Mouse (Mus musculus) spleen, postnatal 10 days (tissue): ENCODE data around the gene Dlx1.

Source experiments
- DNase-seq, 2 experiments: peaks; one replicate each; pipeline ENCODE4 v3.0.0; 2021 to 2022; ENCODE audit warnings: low spot score in 2 of 2

The Dlx1 gene

DNA sequence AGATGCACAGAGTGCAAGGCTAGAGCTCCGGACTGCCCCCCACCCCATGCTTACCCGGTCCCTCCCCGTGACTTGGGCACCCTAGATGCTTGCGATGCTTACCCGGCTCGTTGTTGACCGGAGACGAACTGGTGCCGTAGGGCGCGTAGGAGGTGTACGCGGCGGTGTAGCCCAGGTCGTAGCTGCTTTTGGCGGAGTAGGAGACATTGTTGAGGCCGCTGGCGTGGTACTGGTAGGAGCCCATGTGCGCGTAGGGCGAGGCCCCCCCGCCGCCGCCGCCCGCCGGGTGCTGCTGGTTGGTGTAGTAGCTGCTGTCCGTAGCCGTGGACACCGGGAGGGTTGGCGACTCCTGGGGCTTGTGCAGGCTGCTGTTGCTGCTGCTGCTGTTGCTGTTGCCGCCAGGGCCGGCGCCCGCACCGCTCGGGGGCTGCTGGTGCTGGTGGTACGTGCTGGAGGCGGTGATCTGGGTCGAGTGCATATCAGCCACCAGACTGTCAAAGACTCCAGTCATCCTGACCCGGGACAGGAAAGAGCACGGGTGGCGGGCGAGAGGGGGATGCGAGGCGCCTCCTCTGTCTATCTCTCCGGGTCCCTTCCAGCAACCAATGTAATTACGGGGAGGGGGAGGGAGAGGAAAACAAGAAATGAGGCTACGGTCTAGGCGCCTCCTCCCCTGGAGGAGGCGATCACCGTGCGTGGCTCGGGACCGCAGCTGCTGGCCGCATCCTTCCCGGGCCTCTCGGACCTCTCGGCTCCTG lies 18.1 kb downstream of the Dlx1 start:
- DNase-seq, result peak in 1 of 2 experiments; percentile 37

DNA sequence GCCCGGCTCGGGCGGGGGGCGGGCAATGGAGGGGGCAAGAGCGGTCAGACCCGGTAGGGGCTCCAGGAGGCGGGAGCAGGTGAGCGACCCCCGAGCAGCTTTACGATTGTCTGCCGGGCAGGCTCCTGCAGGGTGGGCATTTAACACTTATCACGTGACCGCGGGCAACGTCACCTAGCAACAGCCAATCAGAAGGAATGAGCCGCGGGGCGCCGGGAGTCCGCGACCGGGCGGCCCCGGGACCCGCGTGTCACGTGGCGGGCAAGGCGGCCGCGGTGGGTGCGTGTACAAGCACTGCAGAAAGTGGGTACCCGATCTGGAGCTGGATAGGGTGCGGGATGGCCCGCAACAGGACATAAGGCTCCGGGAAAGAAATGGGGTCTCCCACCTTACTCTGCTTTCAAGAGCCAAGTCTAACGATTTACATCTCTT lies 18.7 kb downstream of the Dlx1 start, which contains the start of gene Dlx2:
TSS of gene Dlx2 (minus strand) at position 115 of the 432 bp plus-strand sequence.
- peak in 1 of 2 experiments; percentile 28 for DNase-seq

DNA sequence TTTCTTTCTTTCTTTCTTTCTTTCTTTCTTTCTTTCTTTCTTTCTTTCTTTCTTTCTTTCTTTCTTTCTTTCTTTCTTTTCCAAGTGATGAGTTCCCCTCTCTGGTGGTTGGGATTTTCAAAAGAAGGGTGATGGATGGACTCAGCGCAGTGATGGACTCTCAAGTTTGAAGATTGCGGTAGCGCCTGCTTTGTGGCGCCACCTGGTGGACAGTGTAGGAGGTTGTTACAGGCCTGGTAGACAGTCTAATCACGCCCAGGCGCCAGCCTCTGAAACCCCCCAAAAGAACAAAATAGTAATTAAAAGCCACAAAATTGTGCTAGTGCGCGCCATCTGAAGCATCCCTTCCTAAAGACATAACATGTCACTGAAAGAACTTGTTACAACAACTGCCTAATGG lies 19.9 kb downstream of the Dlx1 start:
- DNase-seq, result peak; percentile 57 to 85

DNA sequence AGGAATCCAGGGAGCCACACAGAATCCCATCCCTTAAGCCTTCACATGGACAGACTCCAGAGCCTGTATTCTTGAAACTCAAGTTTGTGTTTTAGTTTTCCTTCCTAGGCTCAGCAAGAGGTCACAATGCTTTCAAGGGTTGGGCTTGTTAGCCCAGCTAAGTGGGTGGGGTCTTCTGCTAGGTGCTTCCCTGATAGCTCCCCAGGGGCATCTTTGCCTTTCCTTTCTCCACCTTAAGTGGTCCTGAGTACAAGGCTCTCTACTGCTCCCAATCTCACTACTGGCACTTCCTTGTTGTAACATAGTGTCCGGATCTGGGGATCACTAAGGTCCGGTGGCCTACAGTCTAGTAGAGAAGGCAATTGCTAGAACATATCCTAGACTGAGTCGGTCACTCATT lies 22.4 kb downstream of the Dlx1 start:
- no peak for DNase-seq

DNA sequence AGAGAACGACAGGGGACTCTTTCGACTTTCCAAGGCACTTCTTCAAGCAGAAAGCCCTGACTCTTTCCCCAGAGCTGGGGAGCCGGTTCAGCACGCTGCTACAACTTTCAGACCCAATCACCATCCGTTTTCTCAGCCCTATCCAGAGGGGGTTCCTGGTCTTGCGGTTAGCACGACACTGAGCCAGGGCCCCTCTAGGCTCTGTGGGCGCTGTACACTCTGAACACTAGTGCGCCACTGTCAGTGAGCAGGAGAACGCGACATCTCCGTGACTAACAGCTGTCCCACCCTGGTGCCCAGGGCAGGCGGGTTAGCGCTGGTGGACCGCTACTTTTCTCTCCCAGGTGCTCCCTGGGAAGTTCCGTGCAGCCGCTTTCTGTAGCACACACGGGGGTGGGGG lies 23.8 kb downstream of the Dlx1 start:
- no peak for DNase-seq

DNA sequence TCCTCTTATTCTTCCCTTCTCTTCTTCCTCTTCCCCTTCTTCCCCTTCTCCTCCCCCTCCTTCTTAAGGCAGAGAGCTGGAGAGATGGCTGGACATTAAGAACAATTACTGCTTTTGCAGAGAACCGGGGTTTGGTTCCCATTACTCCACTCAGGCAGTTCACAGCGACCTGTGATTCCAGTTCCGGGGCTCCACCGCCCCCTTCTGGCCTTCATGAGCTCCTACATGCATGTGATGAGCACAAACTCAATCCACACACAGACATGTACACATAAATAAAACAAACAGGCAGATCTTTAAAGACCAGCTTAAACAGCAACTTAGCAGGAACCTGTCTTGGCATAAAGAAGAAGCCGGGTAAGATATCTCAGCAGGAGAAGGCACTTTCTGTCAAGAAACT lies 28.2 kb downstream of the Dlx1 start:
- no peak for DNase-seq

DNA sequence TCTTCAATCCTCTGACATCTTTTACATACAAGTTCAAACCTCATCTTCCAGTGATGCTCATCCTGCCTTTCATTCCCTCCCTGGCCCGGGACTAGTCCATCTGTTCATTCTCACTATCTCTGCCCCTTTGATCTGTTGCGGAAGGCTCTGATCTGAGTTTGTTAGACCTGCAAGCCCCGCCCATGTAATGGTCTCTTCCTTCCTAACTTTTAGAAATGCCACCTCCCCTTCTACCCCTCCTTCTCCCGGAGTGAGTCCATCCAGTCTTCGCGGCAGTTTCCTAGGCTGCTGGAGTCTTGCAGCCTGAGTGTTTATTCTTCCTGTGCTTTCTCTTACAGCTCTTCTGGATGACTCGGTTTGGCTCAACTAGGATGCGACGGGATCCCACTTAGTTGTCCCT lies 38.6 kb downstream of the Dlx1 start:
- DNase-seq, result no peak

DNA sequence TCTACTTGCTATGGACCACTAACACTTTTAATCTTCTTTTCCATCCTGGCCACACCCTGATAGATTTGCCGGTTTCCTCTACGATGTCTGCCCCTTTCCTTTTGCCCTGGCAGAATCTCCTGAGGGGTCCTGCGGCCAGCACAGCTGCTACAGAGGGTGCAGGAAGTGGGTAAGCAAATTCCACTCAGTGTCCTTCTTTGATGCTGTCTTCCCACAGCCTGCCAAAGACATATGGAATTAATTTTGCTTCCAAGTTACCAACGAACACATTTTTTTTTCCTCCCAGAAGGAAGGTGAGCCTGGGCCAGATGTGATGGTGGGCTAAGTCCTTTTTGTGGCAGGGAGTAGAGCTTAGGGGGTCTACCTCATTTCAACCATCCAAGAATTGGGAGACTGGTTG lies 45.8 kb downstream of the Dlx1 start:
- no peak for DNase-seq

DNA sequence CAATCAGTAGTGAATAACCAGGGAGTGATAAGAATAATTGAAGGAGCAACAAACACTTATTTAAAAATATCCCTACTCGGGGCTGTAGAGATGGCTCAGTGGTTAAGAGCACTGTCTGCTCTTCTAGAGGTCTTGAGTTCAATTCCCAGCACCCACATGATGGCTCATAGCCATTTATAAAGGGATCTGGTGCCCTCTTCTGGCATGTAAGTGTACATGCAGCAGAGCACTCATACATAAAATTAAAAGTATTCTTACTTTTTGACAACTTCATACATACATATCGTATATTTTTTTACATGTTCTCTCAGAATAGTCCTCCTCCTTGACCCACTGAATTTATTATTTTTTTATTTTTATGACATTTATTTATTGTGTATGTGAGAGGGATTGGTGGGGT lies 49.1 kb downstream of the Dlx1 start:
- no peak for DNase-seq

DNA sequence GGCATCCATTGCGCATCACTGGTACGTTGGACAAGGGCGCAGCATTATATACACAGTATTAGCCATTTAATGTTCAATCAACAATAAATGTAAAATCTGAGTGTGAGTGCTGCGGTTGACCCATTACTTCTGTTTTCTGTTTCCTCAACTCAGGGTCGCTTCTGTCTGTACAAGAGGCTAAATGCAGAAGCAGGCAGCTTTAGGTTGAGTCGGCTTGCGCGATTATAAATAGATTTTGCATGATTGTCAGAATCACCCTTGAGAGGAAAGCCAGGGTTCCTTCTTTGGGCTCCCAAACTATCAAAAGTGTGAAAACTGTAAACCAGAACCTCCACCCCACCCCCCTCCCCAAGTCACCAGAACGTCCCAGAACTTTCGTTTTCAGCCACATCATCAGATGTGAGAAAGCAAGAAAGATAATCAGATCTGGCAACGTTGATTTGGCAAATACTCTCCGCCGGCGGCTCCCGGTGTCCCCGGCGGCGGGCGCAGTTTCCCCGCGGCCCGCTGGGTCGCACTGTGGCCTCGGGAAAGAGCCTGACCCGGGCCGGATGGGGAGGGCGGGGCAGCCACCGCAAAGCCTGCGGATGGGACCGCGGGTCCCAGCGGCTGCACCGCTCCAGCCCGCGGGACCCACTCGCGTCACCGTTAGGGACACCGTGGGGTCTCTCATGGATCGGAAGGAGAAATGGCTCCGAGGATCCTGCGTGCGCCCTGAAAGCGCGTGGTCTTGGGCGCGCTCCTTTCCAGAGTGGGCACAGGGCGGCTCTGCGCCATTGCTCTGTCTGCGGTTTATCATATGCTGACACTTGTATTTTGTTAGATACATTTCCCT lies 52.9 kb downstream of the Dlx1 start:
- DNase-seq, result peak; percentile 20 to 64

DNA sequence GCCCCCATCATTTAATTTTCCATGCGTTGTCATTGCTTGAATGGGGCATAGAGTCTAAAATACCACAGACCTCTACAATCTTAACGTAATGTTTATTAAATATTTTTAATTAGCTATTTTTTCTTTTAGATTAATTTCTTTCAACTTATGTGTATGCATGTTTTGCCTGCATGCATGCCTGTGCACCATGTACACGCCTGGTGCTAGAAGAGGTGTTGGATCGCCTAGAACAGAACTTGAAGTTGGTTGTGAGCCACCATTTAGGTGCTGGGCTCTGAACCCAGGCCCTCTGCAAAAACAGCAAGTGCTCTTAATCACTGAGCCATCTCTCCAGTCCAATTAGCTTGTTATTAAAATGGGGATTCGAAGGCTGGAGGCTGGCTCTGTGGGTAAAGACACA lies 53.6 kb downstream of the Dlx1 start:
- no peak for DNase-seq
